Mouse (Mus musculus) brain, embryonic 14.5 days (tissue): ENCODE measurements at regions not wholly inside any gene's neighbourhood (a gene's known extent, or its start where the extent isn't known, plus 50 kb on each side); places are given as distances from the start of the nearest gene placed in this dataset.

ENCODE experiments used
- CTCF ChIP-seq: fragments of 200-500 bp; IDR thresholded peaks from 2 replicates; pipeline ENCODE4 v1.5.1; 2012; ENCODE audit warnings: inconsistent platforms, mild to moderate bottlenecking, moderate library complexity, borderline replicate concordance; ENCODE audit not compliant: insufficient read depth, insufficient read length; ENCODE audit errors: extremely low read depth
- POLR2A ChIP-seq: fragments of 200-500 bp; IDR thresholded peaks from 2 replicates; pipeline ENCODE4 v1.6.1; 2012; ENCODE audit warnings: mild to moderate bottlenecking, inconsistent platforms, borderline replicate concordance; ENCODE audit not compliant: poor library complexity, insufficient read depth, insufficient read length, severe bottlenecking; ENCODE audit errors: extremely low read depth

DNA sequence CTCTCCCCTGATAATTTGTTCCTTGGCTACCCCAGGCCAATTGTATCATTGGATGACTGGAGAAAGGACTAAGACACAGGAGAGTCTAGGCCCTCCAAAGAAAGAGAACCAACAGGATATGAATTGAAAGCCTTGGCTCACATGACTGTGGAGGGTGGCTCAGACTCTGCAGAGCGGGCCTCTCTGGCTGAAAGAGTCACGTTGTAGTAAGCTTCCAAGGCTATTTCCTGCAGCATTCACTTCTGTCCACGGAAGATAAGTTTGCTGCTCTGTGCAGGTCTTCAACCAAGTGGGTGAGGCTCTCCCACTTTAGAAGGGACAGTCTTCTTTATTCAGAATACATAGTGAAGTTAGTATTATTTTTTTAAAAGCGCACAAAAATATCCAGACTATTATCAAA lies 332.1 kb upstream of the Nfe2l3 start:
- TF ChIP-seq CTCF (no peak), POLR2A (no peak)
